Mouse (Mus musculus) myocyte (in vitro differentiated cells): ENCODE measurements at regions not wholly inside any gene's neighbourhood (a gene's known extent, or its start where the extent isn't known, plus 50 kb on each side); places are given as distances from the start of the nearest gene placed in this dataset.

ENCODE experiments used
- H3K27me3 ChIP-seq: one replicate; pipeline ENCODE4 v1.6.1; 2011; ENCODE audit not compliant: control insufficient read depth, insufficient read depth, insufficient read length
- H3K36me3 ChIP-seq: one replicate; pipeline ENCODE4 v1.6.1; 2011; ENCODE audit not compliant: control insufficient read depth, insufficient read depth
- H3K4me2 ChIP-seq: one replicate; pipeline ENCODE4 v1.6.1; 2011; ENCODE audit warnings: low read depth, control low read depth
- H3K4me3 ChIP-seq: one replicate; pipeline ENCODE4 v1.5.1; 2011; ENCODE audit warnings: mild to moderate bottlenecking, control low read depth, moderate library complexity
- H3K79me2 ChIP-seq: one replicate; pipeline ENCODE4 v1.6.1; 2011; ENCODE audit not compliant: control insufficient read depth, insufficient read depth
- H3ac ChIP-seq: one replicate; pipeline ENCODE4 v1.6.1; 2011; ENCODE audit not compliant: control insufficient read depth, insufficient read length
- CEBPB ChIP-seq: IDR thresholded peaks from 2 replicates; pipeline ENCODE4 v1.6.1; 2011; ENCODE audit warnings: mild to moderate bottlenecking, moderate library complexity; ENCODE audit not compliant: poor library complexity, insufficient read depth, severe bottlenecking
- E2F4 ChIP-seq: IDR thresholded peaks from one replicate; pipeline ENCODE4 v1.6.1; 2011; ENCODE audit warnings: mild to moderate bottlenecking, control low read depth, moderate library complexity; ENCODE audit not compliant: insufficient read depth
- MAX ChIP-seq: IDR thresholded peaks from one replicate; pipeline ENCODE4 v1.6.1; 2011; ENCODE audit warnings: low read depth, mild to moderate bottlenecking, control low read depth
- MYOD1 ChIP-seq, 3 experiments: IDR thresholded peaks; one replicate each; pipeline ENCODE4 v1.6.1; 2011; ENCODE audit warnings: control low read depth in 2 of 3, low read depth in 2 of 3, mild to moderate bottlenecking in 2 of 3, moderate library complexity in 1 of 3; ENCODE audit not compliant: insufficient read length in 2 of 3, control insufficient read depth in 1 of 3
- MYOG ChIP-seq, 3 experiments: IDR thresholded peaks; one replicate each; pipeline ENCODE4 v1.6.1; 2011; ENCODE audit warnings: control low read depth in 2 of 3, low read depth in 2 of 3, mild to moderate bottlenecking in 2 of 3; ENCODE audit not compliant: insufficient read length in 2 of 3, control insufficient read depth in 1 of 3, insufficient read depth in 1 of 3
- POLR2A ChIP-seq: IDR thresholded peaks from one replicate; pipeline ENCODE4 v1.6.1; 2011; ENCODE audit warnings: low read depth, mild to moderate bottlenecking, control low read depth, moderate library complexity; ENCODE audit not compliant: insufficient read length
- POLR2AphosphoS2 ChIP-seq: IDR thresholded peaks from one replicate; pipeline ENCODE4 v1.6.1; 2011; ENCODE audit warnings: low read depth, control low read depth; ENCODE audit not compliant: insufficient read length
- REST ChIP-seq: IDR thresholded peaks from one replicate; pipeline ENCODE4 v1.6.1; 2011; ENCODE audit warnings: mild to moderate bottlenecking, control low read depth, moderate library complexity; ENCODE audit not compliant: insufficient read depth, insufficient read length
- SRF ChIP-seq: IDR thresholded peaks from one replicate; pipeline ENCODE4 v1.6.1; 2011; ENCODE audit warnings: low read depth; ENCODE audit not compliant: control insufficient read depth, insufficient read length
- TCF3 ChIP-seq: IDR thresholded peaks from one replicate; pipeline ENCODE4 v1.6.1; 2011; ENCODE audit warnings: low read depth, control low read depth; ENCODE audit not compliant: insufficient read length
- USF1 ChIP-seq: IDR thresholded peaks from one replicate; pipeline ENCODE4 v1.6.1; 2011; ENCODE audit warnings: low read depth, mild to moderate bottlenecking, control low read depth, moderate library complexity

GRCm38 (mm10) chr15:54335306-54335705, 450.6 kb downstream of the Gm7489 start:
- TF ChIP-seq POLR2AphosphoS2 (no peak), SRF (no peak), MYOD1 (IDR thresholded peaks at IDR 0.05; ENCODE audit: control insufficient read depth in 1 of 3, insufficient read length in 2 of 3, low read depth in 2 of 3) (no peak), TCF3 (no peak), POLR2A (no peak), E2F4 (no peak), USF1 (no peak), REST (no peak)
- H3K4me2 ChIP-seq: peak overlapping the region; percentile 36
- no peaks in the 10 kb centered on the region for H3K27me3 ChIP-seq
- no peak overlapping the region for H3K4me3 ChIP-seq
- H3K36me3 ChIP-seq: no peaks in the 10 kb centered on the region
- H3K79me2 ChIP-seq: no peaks in the 10 kb centered on the region
- H3ac ChIP-seq: no peak overlapping the region

DNA sequence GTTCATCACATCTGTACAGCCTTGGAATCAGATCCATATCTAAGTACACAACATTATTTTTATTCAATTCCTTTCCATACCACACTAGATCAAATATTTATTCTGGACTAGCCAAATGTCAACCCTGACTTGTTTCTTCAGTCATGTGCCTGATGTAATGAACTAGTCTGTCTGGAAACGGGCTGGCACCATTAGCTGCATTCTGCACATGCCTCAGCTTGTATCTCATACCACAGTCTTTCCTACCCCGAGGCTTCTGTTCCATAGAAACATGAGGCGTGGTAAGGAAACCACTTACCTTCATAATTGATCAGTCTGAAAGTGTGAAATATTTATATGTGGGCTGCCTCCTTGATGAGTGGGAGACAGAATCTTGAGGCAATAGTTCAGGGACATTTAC, 469.0 kb downstream of the Gm7489 start:
- Histone ChIP-seq H3ac (no peak overlapping the region), H3K4me3 (no peak overlapping the region), H3K36me3 (no peaks in the 10 kb centered on the region), H3K27me3 (no peaks in the 10 kb centered on the region), H3K4me2 (no peak overlapping the region), H3K79me2 (no peaks in the 10 kb centered on the region)
- TF ChIP-seq E2F4: no peak
- TF ChIP-seq REST: no peak
- no peak for TF ChIP-seq MAX
- no peak for TF ChIP-seq SRF
- no peak for TF ChIP-seq POLR2AphosphoS2
- TF ChIP-seq CEBPB: peak; percentile 72; the same call in 1 of the 2 replicates

GRCm38 (mm10) chr15:54358731-54359130, 474.0 kb downstream of the Gm7489 start:
- Histone ChIP-seq H3K27me3 (no peaks in the 10 kb centered on the region), H3K4me2 (peak overlapping the region; percentile 13), H3ac (no peak overlapping the region), H3K4me3 (no peak overlapping the region), H3K36me3 (no peaks in the 10 kb centered on the region), H3K79me2 (no peaks in the 10 kb centered on the region)
- TF ChIP-seq MYOD1 (IDR thresholded peaks at IDR 0.05; ENCODE audit: control insufficient read depth in 1 of 3, insufficient read length in 2 of 3, low read depth in 2 of 3) (peak; percentile 14 to 80 (median 73)), MYOG (IDR thresholded peaks at IDR 0.05; ENCODE audit: control insufficient read depth in 1 of 3, insufficient read depth in 1 of 3, insufficient read length in 2 of 3, low read depth in 2 of 3) (peak in 1 of 3 experiments; percentile 31), MAX (no peak)
